Mouse (Mus musculus) heart, embryonic 12.5 days (tissue): ENCODE results near the gene Adam12. TPM values are rescaled to one million over a fixed set of nuclear protein-coding genes. Genes with fewer than 3 reads are reported as not detected.

ENCODE experiments used
- microRNA-seq: library from miRNA; unstranded; fragments of <30 nt; microRNA quantifications from one replicate; pipeline ENCODE4, GENCODE M21; 2017
- polyA plus RNA-seq: library from polyadenylated mRNA; unstranded; fragments of >200 nt; fragmentation: Nextera tagmentation; extraction: Ambion mirVana; gene quantifications from 2 replicates; pipeline ENCODE4 v1.2.1, GENCODE M21; 2016

Adam12 gene
- polyA plus RNA-seq, 1 experiment from 2014 or later: 3.9 TPM

Small RNA genes lying within 50 kb of the gene (microRNA-seq; reads per million reads assigned to microRNA genes)
- gene Gm23631: not detected

Other genes with a start within 250 kb of the Adam12 start
- gene D7Ertd443e, start 153.5 kb upstream of the Adam12 start, polyA plus RNA-seq: 0.12 and 0.17 TPM in 2 replicates